Mouse (Mus musculus): ENCODE data around the gene Pde6c.

The Pde6c gene

GRCm38 (mm10) chr19:38143540-38144271 lies 11.1 kb downstream of the Pde6c start:
- DNase-seq (ENCODE audit: low read depth, low spot score): no peak

DNA sequence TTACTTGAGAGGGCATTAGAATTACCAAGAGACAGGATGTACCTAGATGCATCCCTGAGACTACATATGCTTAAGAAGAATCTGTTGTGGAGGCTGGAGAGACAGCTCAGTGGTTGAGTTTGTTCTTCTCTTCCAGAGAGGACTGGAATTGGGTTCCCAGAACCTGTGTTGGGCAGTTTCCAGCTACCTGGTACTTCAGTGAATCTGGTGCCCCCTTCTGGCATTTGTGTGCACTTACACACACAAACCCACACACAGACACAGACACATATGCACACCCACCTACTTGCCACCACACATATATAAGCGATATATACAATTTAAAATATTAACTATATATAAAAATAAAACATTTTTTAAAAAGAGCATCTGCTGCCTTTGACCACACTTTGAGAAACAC lies 23.7 kb downstream of the Pde6c start:
- DNase-seq (ENCODE audit: low read depth, low spot score): no peak

- DNase-seq (ENCODE audit: low read depth, low spot score): no peak
These were observed 29.2 kb downstream of the Pde6c start for GRCm38 (mm10) chr19:38161648-38162354.

GRCm38 (mm10) chr19:38164633-38165032 lies 32.1 kb downstream of the Pde6c start:
- no peak for DNase-seq (ENCODE audit: low read depth, low spot score)

- no peak for DNase-seq (ENCODE audit: low read depth, low spot score)
These were observed 47.1 kb downstream of the Pde6c start for GRCm38 (mm10) chr19:38179675-38180074.

DNA sequence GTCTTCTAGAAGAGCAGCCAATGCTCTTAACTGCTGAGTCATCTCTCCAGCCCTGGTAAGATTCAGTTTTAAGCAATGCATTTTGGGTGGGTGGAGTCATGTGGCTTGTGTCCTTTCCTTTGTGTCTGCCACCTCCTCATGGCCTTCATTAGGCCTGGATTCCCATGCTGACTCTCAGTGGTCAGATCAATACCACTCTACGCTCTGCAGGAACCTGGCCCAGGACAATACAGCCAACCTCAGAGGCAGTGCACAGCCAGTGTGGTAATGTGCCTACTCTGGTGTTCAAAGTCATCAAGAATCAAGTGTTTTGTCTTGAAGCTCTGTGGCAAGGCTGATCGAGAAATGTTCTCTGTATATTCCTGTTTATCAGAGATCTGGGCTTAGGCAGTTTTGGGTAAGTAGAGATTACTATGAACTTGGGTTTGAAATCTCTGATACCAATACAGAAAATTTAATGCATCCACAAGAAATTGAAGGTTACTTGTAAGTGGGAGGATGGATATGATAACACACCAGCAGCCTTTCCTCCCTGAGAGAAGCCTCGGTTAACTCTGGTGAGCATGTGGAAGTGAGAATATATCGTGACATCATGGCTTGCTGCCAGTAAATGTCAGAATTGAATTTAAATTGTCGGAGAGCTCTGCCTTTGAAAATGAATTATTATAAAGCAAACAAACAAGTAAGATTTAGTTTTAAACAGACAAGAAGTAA lies 54.2 kb downstream of the Pde6c start:
- no peak for DNase-seq (ENCODE audit: low read depth, low spot score)

DNA sequence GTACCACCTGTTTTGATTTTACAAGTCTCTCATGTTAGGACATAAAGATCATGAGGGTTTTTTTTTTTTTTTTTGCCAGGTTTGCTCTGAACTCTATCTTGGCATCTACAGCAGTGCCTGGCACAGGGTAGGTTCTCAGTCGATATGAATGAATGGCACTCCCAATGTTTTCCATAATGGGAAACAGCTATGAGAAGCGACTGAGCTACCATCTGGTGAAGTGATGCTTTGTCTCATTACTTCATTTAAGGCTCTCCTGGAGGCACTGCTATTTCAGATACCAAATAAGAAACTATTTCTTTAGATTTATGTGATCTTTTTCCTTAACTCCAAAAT lies 54.7 kb downstream of the Pde6c start:
- DNase-seq (ENCODE audit: low read depth, low spot score): no peak

DNA sequence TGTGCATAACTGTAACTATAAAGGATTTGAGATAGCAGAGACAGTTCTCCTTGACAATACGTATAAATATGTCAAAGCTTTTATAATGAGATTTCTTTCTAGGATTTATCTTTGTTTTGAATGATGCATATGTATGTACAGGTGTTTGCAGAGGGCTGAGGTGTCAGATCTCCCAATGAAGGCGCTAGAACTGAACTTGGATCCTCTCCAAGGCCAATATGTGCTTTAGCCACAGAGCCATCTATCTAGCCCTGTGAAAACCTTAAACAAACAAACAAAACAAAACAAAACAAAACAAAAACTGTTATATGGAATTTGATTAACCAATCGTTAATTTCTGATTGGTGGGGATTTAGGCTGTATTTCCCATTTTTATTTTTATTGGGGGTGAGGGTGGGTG lies 58.0 kb downstream of the Pde6c start:
- DNase-seq (ENCODE audit: low read depth, low spot score): no peak

DNA sequence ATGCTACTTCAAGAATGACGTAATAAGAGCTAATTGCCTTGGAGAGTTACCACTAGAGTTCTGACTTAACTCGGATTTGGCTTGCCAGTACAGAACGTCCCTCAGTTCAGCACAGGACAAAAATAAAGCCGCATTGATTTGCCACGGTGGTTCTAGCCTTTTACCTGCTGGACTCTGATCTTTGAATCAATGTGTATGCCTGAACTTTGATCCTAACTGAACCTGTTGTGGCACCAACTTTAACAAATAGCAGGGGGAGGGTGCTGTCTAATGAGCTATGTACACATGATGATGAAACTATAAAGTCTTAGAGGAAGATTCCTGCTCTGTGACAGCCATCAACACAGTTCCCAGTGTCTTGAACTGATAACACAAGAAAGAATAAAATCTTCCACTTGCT lies 58.9 kb downstream of the Pde6c start:
- no peak for DNase-seq (ENCODE audit: low read depth, low spot score)

GRCm38 (mm10) chr19:38195245-38195644 lies 62.7 kb downstream of the Pde6c start:
- no peak for DNase-seq (ENCODE audit: low read depth, low spot score)

- DNase-seq (ENCODE audit: low read depth, low spot score): no peak
These were observed 66.2 kb downstream of the Pde6c start for GRCm38 (mm10) chr19:38198731-38199130.

DNA sequence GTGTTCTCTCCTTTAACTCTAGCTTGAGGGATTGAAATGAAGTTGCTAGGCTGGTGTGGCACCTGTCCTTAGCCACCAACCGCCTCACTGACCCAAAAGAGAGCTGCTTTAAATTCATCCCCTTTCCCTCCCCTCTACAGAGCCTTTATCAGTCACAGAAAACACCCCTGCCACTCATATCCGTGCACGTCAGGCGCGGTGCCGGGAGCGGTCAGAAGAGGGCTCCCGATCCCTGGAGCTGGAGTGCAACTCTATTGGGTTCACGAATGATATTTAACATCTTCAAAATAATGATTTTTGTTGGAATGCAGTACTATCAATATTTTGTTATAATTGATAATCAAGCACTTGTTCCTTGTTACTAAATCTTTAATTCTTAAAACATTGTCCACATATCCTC lies 74.1 kb downstream of the Pde6c start:
- no peak for DNase-seq (ENCODE audit: low read depth, low spot score)

DNA sequence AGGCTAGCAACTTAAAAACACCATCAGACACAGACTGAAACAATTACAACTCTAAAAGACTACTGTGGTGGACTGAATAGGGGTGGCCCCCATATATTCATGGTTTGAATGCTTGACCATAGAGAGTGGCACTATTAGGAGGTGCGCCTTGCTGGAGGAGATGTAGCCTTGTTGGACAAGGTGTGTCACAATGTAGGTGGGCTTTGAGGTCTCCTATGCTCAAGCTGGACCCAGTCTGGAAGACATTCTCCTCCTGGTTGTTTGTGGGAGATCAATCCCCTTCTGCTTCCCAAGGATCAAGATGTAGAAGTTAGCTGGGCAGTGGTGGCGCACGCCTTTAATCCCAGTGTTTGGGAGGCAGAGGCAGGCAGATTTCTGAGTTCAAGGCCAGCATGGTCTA lies 85.1 kb downstream of the Pde6c start:
- DNase-seq (ENCODE audit: low read depth, low spot score): no peak

- no peak for DNase-seq (ENCODE audit: low read depth, low spot score)
These were observed 90.8 kb downstream of the Pde6c start for GRCm38 (mm10) chr19:38223356-38223904.

DNA sequence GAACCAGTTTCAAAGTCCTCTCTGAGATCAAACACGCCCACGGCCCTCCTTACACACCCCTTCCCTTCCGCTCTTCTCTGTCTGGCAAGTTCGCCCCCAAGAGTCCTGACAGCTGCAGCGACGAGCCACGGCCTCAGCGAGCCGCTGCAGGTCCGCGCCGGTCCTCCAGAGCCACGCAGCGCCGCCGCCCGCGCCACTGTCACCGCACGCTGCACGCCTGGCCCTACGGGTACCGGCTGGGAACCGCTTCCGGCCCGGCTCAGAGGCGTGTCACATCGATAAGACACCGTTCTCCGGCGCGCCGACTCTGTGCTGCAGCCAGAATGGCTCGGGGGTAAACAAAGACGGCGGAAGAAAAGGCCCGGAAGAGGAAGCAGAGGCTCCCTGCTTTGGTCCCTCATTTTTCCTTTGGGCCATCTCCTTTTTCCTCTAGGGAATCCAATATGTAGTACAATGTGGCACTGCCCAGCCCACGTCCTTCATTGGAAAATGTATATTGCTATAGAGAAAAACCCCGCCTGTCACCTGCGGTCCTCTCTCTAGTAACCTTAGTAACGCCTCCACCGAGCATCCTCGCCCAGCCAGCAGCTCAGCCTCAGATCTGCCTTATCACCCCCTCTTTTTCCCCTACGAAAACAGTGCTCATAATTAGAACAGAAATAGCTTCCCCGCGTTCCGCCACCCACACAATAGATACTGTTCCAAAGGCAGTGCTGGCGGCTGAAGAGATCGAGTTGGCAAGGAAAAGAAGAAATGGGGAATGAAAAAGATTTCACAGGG lies 91.5 kb downstream of the Pde6c start, which contains the start of gene Fra10ac1:
Gene Fra10ac1 (minus strand): TSS at position 252 of the 780 bp plus-strand sequence.
- DNase-seq (ENCODE audit: low read depth, low spot score): peak; percentile 92

DNA sequence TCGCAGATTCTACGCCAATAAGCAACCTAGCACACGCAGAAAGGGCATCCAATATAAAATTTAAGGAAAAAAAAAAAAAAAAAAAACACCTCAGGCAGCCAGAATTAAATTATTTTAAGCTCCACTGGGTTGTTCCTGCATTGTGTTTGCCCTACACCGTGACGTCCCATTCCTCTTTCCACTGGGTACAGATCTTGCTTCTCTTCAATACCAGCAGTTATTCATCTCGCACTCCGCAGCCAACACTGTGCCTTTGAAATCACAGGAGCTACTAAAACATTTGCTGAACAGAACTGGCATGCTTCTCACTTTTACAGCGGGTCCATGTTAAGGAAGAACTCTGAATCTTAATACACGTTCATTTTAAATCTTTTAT lies 92.1 kb downstream of the Pde6c start:
- DNase-seq (ENCODE audit: low read depth, low spot score): no peak

DNA sequence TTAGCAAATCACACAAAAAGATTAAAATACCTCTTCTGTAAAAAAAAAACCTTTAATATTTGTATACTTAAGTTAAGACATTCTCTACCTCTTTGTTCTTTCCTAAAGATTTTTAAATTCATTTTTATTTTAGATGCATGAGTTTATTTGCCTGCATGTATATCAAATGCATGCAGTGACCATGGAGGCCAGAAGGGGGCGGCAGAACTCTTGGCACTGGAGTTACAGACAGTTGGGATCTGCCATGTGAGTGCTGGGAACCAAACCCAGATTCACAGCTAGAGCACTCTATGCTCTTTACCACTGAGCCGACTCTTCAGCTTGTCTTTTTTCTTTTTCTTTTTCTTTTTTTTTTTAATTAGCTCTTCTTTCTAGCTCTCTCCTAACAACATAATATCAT lies 96.1 kb downstream of the Pde6c start:
- DNase-seq (ENCODE audit: low read depth, low spot score): no peak

GRCm38 (mm10) chr19:38232087-38232486 lies 99.5 kb downstream of the Pde6c start:
- DNase-seq (ENCODE audit: low read depth, low spot score): no peak

DNA sequence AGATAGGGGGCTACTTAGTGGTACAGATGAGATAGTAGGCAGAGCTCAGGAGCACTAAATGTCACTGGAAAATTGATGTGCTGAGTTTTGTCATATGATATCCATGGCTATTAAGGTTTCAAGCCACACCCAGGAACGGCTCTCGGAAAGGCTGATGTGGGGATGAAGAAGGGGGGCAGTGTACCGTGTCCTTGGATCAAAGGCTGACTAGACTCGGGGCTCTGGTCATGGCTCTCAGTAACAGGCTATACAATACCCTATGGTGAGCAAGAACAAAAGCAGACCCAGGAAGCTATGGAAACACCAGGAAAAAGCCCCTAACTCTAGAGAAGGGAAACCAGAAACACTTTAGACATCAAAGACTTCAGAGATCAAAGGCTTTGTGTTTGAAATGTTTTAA lies 99.9 kb downstream of the Pde6c start:
- DNase-seq (ENCODE audit: low read depth, low spot score): peak; percentile 41

Measured in mesoderm, embryonic 11.5 days (tissue).